Mouse (Mus musculus) ovary, adult 18-20 months (tissue): ENCODE measurements around the gene Fhl3.
"Not testable (repeated sequence)": the region's sequence is repeated elsewhere in the genome, so short reads cannot be mapped to it uniquely, and the experiment has no call there.

ENCODE experiments used
- DNase-seq: peaks from one replicate; pipeline ENCODE4 v3.0.0; 2022; ENCODE audit warnings: low spot score, mixed read lengths

The Fhl3 gene

DNA sequence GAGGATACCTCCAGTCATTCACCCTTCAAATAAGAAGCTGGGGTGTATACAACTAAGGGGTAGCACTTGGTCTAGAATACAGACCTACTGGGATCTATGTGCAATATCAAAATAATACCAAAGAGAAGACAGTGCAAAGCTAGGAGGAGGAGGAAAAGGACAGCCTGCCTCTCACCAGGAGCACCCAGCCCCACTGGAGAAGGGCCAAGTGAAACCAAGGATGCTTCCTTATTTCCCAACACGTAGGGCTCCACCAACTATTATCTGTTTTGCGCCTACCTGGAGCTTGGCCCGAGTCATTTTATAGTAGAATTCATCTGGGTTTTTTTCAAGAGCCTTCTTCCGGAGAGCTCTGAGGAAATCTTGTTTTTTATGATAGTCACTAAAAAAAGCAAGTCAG lies 17.0 kb upstream of the Fhl3 start:
- DNase-seq, result no peak

DNA sequence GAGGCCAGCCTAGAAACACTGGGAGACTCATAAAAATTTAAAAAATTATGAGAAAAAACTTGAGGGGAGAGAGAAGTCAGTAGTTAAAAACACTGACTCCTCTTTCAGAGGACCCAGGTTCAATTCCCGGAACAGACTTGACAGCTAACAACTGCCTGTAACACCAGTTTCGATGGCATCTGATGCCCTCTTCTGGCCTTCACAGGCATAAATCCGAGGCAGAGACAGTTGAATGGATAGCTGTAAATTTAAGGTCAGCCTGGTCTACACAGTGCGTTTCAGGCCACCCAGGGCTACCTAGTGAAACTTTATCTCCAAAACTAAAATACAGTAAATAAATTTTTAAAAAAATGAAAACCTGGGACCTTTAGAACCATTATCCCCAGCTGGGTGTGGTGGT lies 15.5 kb upstream of the Fhl3 start:
- DNase-seq, result no peak

DNA sequence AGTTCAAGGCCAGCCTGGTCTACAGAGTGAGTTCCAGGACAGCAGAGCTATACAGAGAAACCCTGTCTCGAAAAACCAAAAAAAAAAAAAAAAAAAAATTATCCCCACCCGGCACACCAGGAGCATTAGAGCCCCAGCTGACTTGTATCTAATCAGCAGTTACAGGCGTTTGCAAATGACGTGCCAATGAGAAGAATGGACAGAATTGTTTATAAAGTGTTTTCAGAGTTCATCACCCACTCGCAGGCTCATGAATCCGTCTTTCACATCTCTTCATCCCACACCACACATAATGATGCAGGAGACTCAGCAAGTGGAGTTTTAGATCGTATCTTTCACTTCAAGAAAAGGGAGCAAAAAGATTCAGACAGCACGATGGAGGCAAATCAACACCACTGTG lies 15.0 kb upstream of the Fhl3 start:
- DNase-seq, result no peak

DNA sequence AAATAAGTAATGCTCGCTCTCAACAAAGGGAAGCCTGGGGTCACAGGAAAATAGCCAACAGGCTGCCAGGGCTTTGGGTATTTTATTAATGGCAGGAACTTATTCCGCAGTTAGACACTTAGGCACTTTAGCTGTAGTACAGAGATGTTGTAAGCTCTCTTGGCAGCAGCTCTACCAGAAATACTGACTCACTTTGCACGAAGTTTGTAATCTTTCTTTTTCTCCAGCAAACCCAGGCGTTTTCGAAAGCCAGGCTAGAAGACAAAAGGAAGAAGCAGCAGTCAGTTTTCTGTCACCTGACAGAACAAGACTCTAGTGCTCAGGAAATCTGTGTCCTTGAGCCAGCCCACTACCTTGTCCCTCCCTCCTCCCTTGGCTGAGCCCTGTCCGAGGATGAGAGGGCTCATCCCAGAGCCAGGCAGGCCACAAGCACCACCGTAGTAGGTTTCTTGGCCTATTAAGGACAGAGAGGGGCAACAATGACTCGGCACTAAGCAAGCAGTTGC lies 14.6 kb upstream of the Fhl3 start:
- DNase-seq, result no peak

DNA sequence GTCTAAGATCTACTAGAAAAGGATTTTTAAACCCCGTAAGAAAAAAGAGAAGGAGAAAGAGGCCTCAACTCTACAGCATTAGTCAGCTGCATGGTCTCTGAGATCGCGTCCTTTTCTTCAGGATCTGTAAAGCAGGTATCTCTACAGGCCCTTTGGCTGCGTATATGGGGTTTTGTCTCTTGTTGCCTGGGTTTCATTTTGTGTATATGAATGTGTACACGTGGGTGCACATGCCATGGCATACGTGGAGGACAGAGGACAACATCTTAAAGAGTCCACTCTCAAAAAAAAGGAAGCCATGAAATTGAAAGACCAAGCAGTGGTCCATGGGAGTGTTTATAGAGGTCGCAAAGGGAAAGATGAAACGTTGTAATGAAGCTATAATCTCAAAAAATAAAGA lies 9.0 kb upstream of the Fhl3 start:
- no peak for DNase-seq

DNA sequence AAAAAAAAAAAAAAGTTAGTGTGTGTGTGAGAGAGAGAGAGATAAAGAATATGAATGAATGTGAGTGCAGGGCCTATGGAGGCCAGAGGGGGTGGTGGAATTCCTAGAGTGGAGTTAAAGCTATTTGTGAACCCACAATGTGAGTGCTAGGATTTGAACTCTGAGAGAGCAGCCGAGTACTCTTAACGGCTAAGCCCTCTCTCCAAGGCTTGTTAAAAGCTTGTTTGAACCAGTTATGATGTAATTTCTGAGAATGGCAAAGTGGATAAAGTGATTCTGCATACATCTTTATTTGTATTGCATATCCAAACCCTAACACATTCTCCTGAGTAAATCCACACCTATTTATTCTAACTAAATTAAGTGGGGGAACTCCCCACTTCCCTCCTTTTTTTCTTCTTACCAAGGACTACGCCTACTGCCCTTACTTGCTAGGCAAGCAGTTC lies 8.1 kb upstream of the Fhl3 start:
- no peak for DNase-seq

DNA sequence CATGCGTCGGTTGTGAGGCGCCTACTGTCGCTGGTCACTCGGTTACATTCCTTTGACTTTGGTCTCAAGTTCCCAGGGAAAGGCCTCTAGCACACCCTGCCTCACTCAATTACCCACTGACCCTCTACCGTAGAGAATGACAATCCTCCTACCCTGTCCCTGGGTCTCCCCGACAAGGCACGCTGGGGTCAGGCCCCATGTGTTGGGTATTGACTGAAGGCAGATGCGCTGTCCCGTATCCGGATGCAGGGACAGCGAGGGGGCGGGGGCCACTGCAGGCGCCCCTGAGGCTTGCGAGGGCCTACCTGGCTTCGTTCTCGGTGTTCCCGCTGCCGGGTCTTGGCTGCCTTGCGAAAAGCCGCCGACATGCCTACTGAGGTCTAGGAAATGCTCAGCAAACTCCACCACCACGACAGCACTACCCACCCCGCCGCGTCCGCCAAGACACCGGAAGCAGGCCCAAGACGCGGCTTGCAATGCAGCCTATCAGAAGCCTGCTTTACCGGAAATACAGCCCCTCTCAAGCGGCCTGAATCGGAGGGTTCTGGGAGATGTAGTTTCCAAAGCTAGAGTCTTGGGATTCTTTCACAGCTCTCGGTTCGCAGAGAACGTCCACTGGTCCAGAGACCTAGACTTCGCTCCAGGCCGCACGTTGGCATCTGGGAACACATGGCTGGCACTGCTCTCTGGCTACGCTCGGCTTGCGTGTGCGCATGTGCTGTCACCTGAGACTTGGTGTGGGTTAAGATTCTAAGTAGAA lies 7.2 kb upstream of the Fhl3 start, which contains the start of gene Utp11:
Utp11 (minus strand) TSS at position 466 of the 760 bp plus-strand sequence.
- DNase-seq, result peak; percentile 80

DNA sequence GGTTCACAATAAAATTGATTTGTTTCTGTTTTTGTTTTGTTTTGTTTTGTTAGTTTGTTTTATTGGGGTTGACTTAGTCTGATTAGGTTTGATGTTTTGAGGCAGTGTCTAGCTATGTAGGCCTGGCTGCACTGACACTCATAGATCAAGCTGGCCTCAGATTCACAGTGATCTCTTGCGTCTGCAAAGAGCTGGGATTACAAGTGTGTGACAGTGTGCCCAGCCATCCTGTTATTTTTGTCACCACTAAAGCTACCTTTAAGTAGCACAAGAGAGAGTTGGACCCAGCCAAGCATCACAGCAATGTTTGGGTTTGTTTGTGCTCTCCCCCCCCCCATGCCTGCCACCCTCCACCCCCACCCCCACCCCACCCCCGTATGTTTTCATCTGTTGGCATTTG lies 5.9 kb upstream of the Fhl3 start:
- DNase-seq, result no peak

DNA sequence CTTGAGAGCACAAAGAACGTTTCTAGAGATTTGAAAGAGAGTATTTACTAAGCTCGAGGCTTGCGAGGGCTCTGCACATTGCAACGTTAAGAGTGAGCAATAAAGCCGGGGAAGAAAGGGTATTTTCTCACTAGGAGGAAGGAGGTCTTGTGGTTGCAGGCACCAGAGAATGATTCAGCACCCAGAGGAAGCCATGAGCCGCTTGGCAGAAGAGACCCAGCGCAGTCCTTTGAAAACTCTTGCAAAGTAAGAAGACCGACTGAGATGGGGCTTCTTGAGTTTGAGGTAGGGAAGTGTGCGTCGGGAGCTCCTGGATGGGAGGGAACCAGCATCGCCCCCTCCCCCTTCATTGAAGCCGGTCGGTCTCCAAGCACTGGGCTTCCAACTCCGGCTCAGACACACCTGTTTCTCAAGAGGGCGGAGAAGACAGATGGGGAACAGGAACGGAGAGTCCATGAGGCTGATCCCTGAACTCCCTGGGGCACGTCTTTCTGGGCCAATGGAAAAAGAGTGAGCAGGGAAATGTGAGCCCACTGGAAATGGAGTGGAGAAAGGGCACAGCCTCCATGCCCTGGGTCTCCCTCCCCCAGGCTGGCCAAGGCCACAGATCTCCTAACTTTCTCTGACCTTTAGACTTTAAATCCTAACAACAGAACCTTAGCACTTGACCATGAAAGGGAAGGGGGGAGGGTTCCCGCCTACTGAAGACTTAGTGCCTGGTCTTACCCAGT lies 4.5 kb upstream of the Fhl3 start:
- no peak for DNase-seq

DNA sequence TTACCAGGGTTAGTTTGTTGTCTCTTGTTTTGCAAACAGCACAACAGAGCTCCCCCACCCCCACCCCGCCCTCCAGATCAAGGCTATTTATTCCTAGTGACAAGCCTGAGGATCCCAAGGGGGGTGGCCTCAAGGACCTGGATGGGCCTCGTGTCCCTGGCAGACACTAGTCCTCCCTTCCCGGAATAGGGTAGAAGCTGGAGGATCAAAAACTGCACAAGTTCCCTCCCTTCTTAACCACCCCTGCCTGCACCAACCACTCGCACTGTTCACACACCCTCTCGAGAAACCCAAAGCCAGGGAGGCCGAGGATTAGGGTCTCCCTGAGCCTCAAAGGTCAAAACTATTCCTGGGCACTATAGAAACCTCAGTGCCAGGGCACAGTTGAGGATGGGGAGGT lies 710 bp upstream of the Fhl3 start:
- no peak for DNase-seq

DNA sequence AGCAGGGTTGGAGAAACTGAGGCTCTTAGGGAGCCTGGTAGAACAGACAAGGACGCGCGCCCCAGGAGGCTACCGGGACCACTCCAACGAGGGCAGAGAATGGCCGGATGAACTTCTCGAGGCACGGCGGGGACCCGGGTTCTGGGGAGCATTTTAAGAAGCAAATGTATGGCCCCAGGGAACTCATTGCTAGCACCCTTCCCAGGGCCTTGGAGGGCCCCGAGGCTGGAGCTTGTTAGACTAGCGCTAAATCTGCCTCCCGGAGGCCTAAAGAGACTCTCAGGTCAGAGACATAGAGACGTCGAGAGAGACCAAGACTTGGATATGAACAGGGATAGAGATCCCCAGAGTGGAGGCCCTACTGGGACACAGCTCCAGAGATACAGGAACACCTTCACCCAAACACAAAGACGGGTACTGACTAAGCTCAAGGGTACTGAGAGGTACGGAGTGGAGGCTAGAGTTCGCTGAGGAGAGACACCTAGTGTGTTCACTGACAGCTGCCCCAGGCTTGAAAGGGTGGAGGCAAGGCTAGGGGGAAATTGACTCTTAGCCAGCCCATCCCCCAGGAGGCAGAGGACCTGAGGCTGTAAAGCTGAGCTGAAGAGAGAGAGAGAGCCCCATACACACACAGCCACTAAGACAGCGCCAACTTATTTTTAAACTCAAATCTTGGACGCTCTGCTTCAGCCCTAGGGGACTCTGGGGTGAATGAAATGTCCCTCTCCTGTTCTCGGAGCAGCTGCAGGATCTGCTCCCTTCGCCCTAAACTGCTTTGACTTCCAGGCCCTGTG lies 748 bp downstream of the Fhl3 start:
- no peak for DNase-seq

DNA sequence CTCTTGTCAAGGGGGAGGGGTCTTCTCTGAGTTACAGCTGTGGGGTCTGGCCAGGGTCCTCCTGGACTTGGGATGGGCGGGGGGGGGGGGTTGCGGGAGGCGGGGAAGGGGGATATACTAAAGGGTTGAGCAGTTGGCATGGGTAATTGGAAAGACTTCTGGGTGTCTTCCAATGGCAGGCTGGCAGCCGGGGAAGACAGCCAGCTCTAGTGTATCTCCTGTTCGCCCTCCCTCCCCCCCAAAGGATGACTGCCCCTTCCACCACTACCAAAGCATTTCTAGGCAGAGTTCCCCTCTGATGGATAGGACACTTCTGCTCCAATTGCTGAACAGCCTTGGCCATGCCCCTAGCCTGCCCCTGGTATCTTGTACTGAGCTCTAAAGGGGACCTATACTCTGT lies 1.4 kb downstream of the Fhl3 start:
- DNase-seq, result no peak

DNA sequence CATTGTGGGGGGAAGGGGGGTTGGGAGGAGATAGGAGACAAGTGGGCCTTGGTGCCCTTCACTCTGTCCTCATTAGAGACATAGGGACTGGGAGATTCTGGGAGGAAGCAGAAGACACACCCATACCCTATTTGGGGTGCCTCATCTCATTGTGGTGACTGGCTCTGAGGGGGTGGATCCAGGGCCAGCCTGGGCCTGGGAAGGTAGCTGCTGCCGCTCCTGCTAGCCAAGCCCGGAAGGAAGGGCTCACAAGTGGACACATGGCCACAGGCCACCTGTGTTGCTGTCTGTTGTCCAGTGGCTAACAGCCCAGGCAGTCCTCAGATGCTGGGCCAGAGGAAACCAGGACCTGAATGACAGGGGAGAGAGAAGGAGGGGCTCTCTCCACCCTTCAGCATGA lies 2.9 kb downstream of the Fhl3 start:
- no peak for DNase-seq

DNA sequence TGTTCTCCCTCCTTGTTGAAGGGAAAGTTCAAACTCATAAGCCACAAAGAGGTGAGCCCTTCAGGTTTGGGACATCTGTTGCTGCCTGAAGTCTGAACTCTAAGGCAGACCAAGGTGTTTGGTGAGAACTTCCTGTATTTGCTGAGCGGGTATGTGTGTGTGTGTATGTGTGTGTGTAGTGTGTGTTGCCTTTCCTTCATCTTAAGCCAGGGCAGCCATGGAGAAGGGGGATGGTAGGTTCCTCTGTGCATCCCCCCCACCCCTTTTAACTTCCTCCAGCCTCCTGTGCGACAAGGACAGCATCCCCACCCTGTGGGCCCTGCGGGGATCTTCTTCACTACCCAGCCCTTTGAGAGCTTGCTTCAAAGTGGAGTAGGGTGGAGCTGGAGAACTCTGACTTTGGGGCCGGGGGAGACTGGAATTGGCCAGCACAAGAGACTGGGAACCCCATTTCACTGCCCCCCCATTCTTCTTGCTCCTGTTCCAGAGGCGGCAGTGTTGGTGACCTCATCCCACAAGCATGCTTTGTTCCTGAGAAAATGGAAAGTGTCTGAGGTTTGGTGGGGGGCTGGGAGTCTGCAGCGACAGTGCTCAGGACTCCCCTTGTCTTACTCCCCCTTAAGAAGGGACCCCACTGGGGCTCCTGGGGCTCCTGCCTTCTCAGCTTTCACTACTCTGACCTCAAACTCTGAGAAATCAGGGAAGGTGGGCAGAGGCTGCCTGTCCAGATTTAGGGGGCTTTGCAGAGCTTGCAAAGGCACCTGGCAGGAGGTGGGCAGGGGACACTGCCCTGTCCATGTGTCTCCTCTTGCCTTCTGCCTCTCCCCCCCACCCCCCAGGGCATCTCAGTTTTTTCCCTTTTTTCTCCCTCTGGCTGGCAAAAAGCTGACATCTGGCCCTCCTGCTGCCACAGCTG lies 3.6 kb downstream of the Fhl3 start:
- no peak for DNase-seq

DNA sequence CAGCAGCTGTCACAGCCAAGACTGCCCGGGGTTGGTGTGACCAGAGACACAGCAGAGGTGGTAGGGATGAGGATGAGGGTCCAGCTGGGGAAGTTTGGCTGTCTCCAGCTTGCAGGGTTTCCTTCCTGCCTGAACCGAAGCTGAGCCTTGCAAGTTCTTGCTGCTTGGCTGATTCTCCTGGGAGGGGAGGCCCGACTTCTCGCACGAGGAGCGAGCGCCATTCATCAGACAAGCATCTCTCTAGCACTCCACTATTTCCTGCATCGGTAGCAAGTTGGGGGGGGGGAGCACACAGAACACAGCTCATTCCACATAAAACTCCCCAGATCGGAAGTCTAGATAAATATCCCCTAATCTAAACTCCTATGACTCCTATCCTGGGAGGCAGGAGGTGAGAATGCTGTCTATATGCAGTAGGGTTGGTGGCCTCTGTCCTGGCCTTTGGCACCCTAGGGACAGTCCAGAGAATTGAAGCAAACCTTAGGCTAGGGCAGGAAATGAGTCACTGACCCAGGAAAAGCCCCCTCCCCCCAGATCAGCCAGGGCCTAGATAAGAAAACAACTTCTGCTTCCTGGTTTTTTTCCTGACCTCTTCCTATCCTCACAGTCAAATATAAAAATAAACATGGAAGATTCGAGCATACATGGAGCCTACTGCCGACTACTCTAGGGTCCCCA lies 4.4 kb downstream of the Fhl3 start:
- no peak for DNase-seq

DNA sequence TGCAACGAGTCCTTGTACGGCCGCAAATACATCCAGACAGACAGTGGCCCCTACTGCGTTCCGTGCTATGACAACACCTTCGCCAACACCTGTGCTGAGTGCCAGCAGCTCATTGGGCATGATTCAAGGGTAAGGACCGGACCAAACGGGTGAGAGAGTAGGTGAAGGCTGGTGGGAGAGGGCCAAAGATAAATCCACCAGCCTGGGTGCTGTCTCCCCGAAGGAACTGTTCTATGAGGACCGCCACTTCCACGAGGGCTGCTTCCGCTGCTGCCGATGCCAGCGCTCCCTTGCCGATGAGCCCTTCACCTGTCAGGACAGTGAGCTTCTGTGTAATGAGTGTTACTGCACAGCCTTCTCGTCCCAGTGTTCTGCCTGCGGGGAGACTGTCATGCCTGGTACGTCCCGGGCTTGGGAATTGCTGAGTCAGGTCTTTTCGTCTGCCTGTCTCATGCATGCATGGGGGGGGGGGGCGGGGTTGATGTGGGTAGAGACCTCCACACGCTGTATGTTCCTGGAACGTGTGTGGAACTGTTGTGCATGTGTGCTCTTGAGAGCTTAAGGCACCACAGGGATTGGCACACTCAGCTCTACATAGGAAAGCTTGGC lies 5.3 kb downstream of the Fhl3 start:
- DNase-seq, result no peak

DNA sequence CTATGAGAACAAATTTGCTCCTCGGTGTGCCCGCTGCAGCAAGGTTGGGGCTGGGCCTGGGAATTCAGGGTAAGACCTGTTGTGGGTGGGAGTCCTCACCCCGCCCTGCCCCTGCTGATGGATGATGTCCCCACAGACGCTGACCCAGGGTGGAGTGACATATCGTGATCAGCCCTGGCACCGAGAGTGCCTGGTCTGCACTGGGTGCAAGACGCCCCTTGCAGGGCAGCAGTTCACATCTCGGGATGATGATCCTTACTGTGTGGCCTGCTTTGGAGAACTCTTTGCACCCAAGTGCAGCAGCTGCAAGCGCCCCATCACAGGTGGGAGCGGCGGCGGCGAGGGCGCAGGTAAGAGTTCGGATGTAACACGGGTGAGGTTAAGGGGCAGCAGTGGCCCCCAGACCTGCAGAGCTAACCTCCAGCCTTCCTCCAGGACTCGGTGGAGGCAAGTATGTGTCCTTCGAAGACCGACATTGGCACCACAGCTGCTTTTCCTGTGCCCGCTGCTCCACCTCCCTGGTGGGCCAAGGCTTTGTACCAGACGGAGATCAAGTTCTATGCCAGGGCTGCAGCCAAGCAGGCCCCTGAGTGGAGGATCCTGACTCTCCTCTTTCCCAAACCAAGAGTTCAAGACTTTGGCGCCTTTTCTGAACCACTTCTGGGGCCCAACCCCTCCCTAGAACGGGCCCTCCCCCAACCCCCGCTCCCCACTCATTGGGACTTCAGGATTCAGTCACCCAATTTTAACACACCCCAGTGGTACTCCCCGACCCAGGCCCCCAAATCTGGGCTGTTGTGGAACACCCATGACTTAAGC lies 7.1 kb downstream of the Fhl3 start:
- DNase-seq, result not testable (repeated sequence)

DNA sequence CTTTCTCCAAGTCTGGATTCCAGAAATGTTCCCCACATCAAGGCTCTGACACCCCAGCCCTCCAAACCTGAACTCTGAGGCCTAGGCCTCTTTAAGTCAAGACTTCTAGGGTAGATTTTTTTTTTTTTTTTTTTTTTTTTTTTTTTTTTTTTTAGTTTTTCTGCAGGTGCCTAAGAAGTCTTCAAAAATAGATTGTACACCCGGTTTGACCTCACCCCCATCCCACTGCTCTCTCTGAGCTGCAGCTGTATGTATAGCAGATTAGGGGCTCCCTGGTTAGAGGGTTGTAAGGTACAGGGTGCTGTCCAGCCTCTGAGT lies 7.7 kb downstream of the Fhl3 start:
- not testable (repeated sequence) for DNase-seq
